Mouse (Mus musculus): ENCODE data around the gene Prol1. TPM values are rescaled to one million over a fixed set of nuclear protein-coding genes. Genes with fewer than 3 reads are reported as not detected.

Prol1 gene
- polyA plus RNA-seq, 1 experiment from 2014 or later: not detected

Other genes starting within 250 kb of the Prol1 start
- not detected in 2 replicates for gene Smr2, start 230.8 kb upstream of the Prol1 start, polyA plus RNA-seq (2014; fragmentation: Nextera tagmentation; extraction: Ambion mirVana)
- not detected in 2 replicates for gene Gm11116, start 205.8 kb upstream of the Prol1 start, polyA plus RNA-seq (2014; fragmentation: Nextera tagmentation; extraction: Ambion mirVana)
- not detected in 2 replicates for gene Gm11115, start 163.2 kb upstream of the Prol1 start, polyA plus RNA-seq (2014; fragmentation: Nextera tagmentation; extraction: Ambion mirVana)
- gene Gm7714, start 48.4 kb upstream of the Prol1 start, polyA plus RNA-seq (2014; fragmentation: Nextera tagmentation; extraction: Ambion mirVana): not detected in 2 replicates
- gene Amtn, start 58.8 kb downstream of the Prol1 start, polyA plus RNA-seq (2014; fragmentation: Nextera tagmentation; extraction: Ambion mirVana): not detected in 2 replicates
- not detected in 2 replicates for gene Ambn, start 138.7 kb downstream of the Prol1 start, polyA plus RNA-seq (2014; fragmentation: Nextera tagmentation; extraction: Ambion mirVana)
- gene Enam, start 170.7 kb downstream of the Prol1 start, polyA plus RNA-seq (2014; fragmentation: Nextera tagmentation; extraction: Ambion mirVana): not detected in 2 replicates
- 0.17 TPM in 1 of 2 replicates, not detected in the other for gene Jchain, start 210.6 kb downstream of the Prol1 start, polyA plus RNA-seq (2014; fragmentation: Nextera tagmentation; extraction: Ambion mirVana)
- 63.6 and 63.9 TPM in 2 replicates for gene Utp3, start 237.2 kb downstream of the Prol1 start, polyA plus RNA-seq (2014; fragmentation: Nextera tagmentation; extraction: Ambion mirVana)
- gene Rufy3, start 247.7 kb downstream of the Prol1 start, polyA plus RNA-seq (2014; fragmentation: Nextera tagmentation; extraction: Ambion mirVana): 23.4 and 23.6 TPM in 2 replicates

All from intestine, embryonic 14.5 days (tissue).